Mouse (Mus musculus): Measurements from ENCODE around the gene Dab2ip. TPM values are rescaled to one million over a fixed set of nuclear protein-coding genes. Genes with fewer than 3 reads are reported as not detected.

Dab2ip gene
- total and polyA plus RNA-seq, 2 experiments from 2014 or later: 23.9 to 57.7 TPM

DNA sequence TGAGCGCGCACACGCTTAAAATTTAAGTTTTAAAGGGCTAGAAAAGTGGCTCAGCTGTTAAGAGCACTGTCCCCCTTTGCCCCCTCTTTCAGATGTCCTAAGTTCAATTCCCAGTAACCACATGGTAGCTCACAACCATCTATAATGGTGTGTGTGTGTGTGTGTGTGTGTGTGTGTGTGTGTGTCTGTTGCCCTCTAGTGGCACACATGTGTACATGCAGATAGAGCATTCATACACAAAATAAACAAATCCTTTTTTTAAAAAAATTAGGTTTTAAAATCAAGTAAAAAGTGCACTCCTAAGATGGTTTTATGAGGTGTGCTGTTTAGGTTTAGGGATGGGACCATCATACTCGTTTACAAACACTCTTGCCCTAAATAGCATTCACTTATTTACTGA lies 45.8 kb upstream of the Dab2ip start:
- Histone ChIP-seq H3K36me3 (replicated peaks; ENCODE audit: control insufficient read depth, insufficient read depth, low read length) (no peaks in the 10 kb centered on the region), H3K27ac (ENCODE audit: low read depth) (no peak overlapping the region), H3K4me1 (ENCODE audit: control insufficient read depth, insufficient read depth) (peaks cover 29% of the 10 kb centered on the region), H3K27me3 (ENCODE audit: control insufficient read depth, insufficient read depth, low read length) (no peaks in the 10 kb centered on the region), H3K4me3 (ENCODE audit: low read depth, low read length) (no peak overlapping the region), H3K9ac (replicated peaks; ENCODE audit: low read depth, low read length) (no peak overlapping the region), H3K4me2 (ENCODE audit: low read depth, low read length) (no peak overlapping the region), H3K9me3 (replicated peaks; ENCODE audit: control insufficient read depth, low read length) (no peaks in the 10 kb centered on the region)
- 97% methylated on average over 4 of the region's 4 CpGs for WGBS
- TF ChIP-seq EP300 (IDR thresholded peaks at IDR 0.05; ENCODE audit: low read depth): no peak
- peak; percentile 35; the same call in 1 of the 2 replicates for TF ChIP-seq CTCF (IDR thresholded peaks at IDR 0.05; ENCODE audit: low read depth)
- ATAC-seq (ENCODE audit: insufficient read depth, low read depth) (no peak), DNase-seq (ENCODE audit: low spot score) (peak; percentile 6)

DNA sequence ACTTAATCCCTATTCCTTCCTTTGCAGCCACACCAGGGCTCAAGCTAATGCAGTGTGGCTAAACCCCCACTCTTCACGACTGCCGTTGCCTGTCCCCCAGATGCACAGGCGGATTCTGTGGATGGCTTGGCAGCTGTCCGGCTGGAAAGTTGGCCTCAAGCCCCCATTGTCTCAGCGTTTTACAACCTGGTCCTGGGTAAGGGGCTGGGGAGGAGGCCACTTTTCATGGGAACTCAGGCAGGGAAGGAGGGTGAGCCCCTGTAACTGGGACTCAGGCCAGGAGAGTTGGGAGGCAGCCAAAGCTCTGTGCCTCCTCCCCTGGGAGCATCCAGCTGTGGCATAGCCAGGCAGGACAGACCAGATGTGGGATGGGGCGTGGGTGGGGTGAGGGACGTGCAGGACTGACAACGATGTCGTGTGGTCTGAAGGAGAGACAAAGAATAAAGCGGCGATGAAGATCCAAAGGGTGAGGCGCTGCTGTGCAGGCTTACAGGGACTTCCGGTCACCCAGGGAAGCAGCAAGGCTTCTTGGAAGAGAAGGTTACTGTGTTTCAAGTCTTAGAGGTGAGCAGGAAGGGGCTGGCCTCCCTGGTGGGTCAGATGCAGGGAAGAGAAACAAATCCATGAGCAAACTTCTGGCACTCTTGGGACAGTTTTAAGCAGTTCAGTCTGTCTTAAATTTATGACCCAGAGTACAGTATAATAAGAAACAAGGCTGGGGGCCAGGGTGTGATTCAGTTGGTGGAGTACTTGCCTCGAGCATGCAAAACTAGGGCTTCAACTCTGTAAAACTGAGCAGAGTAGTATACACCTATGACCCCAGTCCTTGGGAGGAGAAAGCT lies 43.8 kb upstream of the Dab2ip start:
- peak; percentile 76 for DNase-seq (ENCODE audit: low spot score)
- 0 out of 2 replicates have a peak overlapping the region, but pooled peaks have one; percentile 8 for H3K4me2 ChIP-seq (ENCODE audit: low read depth, low read length)
- peaks cover 15% of the 10 kb centered on the region for H3K4me1 ChIP-seq (ENCODE audit: control insufficient read depth, insufficient read depth)
- TF ChIP-seq EP300 (IDR thresholded peaks at IDR 0.05; ENCODE audit: low read depth): no peak; the same call in 1 of the 2 replicates
- TF ChIP-seq CTCF (IDR thresholded peaks at IDR 0.05; ENCODE audit: low read depth): no peak
- peak overlapping the region; percentile 81 for H3K27ac ChIP-seq (ENCODE audit: low read depth)
- H3K9me3 ChIP-seq (replicated peaks; ENCODE audit: control insufficient read depth, low read length): no peaks in the 10 kb centered on the region
- H3K27me3 ChIP-seq (ENCODE audit: control insufficient read depth, insufficient read depth, low read length): no peaks in the 10 kb centered on the region
- peak; percentile 77 for ATAC-seq (ENCODE audit: insufficient read depth, low read depth)
- 12% methylated on average over 14 of the region's 14 CpGs for WGBS
- no peak overlapping the region for H3K4me3 ChIP-seq (ENCODE audit: low read depth, low read length)
- H3K9ac ChIP-seq (replicated peaks; ENCODE audit: low read depth, low read length): no peak overlapping the region
- no peaks in the 10 kb centered on the region for H3K36me3 ChIP-seq (replicated peaks; ENCODE audit: control insufficient read depth, insufficient read depth, low read length)

DNA sequence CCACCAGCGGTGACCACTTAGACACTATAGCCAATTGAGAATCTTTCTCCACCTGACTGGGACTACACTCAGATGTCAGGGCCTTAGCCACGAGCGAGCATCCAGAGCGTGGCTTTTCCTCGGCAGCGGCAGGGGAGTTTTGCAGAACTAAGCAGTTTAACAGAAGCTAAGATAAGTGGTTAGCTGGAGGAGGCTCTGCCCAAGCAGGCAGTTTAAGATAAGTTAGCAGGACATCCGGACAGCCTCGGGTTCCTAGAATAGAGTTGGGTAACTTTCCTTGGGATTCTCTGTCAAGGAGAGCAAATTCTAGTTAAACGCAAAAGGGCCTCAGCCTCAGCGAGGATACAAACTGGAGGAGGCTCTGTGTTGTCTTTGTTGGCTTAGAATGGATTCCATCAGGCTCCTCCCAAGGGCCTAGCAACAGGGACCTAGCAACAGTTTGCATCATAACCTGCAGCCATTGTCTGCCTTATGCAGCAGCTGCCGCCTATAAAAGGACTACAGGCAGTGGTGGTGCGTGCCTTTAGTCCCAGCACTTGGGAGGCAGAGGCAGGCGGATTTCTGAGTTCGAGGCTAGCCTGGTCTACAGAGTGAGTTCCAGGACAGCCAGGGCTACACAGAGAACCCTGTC lies 31.3 kb upstream of the Dab2ip start:
- Histone ChIP-seq H3K9ac (replicated peaks; ENCODE audit: low read depth, low read length) (no peak overlapping the region), H3K27me3 (ENCODE audit: control insufficient read depth, insufficient read depth, low read length) (no peaks in the 10 kb centered on the region), H3K27ac (ENCODE audit: low read depth) (no peak overlapping the region), H3K4me2 (ENCODE audit: low read depth, low read length) (no peak overlapping the region), H3K4me3 (ENCODE audit: low read depth, low read length) (no peak overlapping the region), H3K36me3 (replicated peaks; ENCODE audit: control insufficient read depth, insufficient read depth, low read length) (no peaks in the 10 kb centered on the region), H3K9me3 (replicated peaks; ENCODE audit: control insufficient read depth, low read length) (no peaks in the 10 kb centered on the region), H3K4me1 (ENCODE audit: control insufficient read depth, insufficient read depth) (no peaks in the 10 kb centered on the region)
- WGBS: 77% methylated on average over 14 of the region's 14 CpGs
- TF ChIP-seq EP300 (IDR thresholded peaks at IDR 0.05; ENCODE audit: low read depth) (no peak), CTCF (IDR thresholded peaks at IDR 0.05; ENCODE audit: low read depth) (no peak)
- DNase-seq (ENCODE audit: low spot score) (no peak), ATAC-seq (ENCODE audit: insufficient read depth, low read depth) (no peak)

DNA sequence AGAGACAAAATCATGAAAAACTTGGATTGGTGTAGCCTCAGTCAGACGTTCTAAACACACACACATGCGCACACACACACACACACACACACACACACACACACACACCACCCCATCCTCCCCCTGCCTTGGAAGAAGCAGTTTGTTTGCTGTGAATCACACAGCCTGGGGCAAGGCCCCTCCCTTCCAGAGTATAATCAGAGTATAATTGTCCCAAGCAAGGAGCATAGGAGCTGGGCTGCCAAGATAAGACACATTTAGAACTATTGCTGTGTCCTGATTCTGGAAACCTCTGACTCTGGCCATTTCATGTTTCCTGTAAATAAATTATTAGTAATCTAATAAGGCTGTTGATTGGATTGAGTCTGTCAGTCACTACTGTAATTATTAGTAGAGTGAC lies 29.0 kb upstream of the Dab2ip start:
- Histone ChIP-seq H3K36me3 (replicated peaks; ENCODE audit: control insufficient read depth, insufficient read depth, low read length) (no peaks in the 10 kb centered on the region), H3K27ac (ENCODE audit: low read depth) (no peak overlapping the region), H3K4me1 (ENCODE audit: control insufficient read depth, insufficient read depth) (no peaks in the 10 kb centered on the region), H3K27me3 (ENCODE audit: control insufficient read depth, insufficient read depth, low read length) (no peaks in the 10 kb centered on the region), H3K4me2 (ENCODE audit: low read depth, low read length) (no peak overlapping the region), H3K9ac (replicated peaks; ENCODE audit: low read depth, low read length) (no peak overlapping the region), H3K9me3 (replicated peaks; ENCODE audit: control insufficient read depth, low read length) (no peaks in the 10 kb centered on the region), H3K4me3 (ENCODE audit: low read depth, low read length) (no peak overlapping the region)
- DNase-seq (ENCODE audit: low spot score) (no peak), ATAC-seq (ENCODE audit: insufficient read depth, low read depth) (no peak)
- WGBS: 79% methylated on average over 2 of the region's 2 CpGs
- TF ChIP-seq CTCF (IDR thresholded peaks at IDR 0.05; ENCODE audit: low read depth) (no peak), EP300 (IDR thresholded peaks at IDR 0.05; ENCODE audit: low read depth) (no peak)

DNA sequence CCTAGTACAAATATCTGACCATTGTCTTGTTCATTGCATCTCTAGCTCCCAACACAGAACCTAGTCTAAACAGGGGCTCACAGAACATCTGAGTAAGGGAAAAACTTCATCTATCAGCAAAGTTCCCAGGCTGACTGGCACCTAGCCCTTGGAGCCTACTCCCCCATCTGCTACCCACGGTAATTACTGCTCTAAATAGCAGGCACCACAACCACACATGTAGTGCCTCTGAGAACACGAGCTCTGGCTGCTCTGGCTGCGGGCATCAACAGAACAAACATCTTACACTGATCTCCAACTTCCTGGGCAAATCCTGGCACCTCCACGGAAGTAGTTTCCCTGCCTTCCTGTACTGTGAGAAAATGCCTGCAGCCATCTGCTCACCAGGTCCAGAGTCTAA lies 28.2 kb upstream of the Dab2ip start:
- DNase-seq (ENCODE audit: low spot score): no peak
- no peak overlapping the region for H3K4me3 ChIP-seq (ENCODE audit: low read depth, low read length)
- H3K4me1 ChIP-seq (ENCODE audit: control insufficient read depth, insufficient read depth): no peaks in the 10 kb centered on the region
- H3K4me2 ChIP-seq (ENCODE audit: low read depth, low read length): no peak overlapping the region
- WGBS: 49% methylated on average over 4 of the region's 4 CpGs
- H3K27ac ChIP-seq (ENCODE audit: low read depth): no peak overlapping the region
- no peaks in the 10 kb centered on the region for H3K9me3 ChIP-seq (replicated peaks; ENCODE audit: control insufficient read depth, low read length)
- H3K9ac ChIP-seq (replicated peaks; ENCODE audit: low read depth, low read length): no peak overlapping the region
- ATAC-seq (ENCODE audit: insufficient read depth, low read depth): no peak
- TF ChIP-seq EP300 (IDR thresholded peaks at IDR 0.05; ENCODE audit: low read depth): no peak
- TF ChIP-seq CTCF (IDR thresholded peaks at IDR 0.05; ENCODE audit: low read depth): no peak
- no peaks in the 10 kb centered on the region for H3K27me3 ChIP-seq (ENCODE audit: control insufficient read depth, insufficient read depth, low read length)
- H3K36me3 ChIP-seq (replicated peaks; ENCODE audit: control insufficient read depth, insufficient read depth, low read length): no peaks in the 10 kb centered on the region
